Mouse (Mus musculus) frontal cortex, postnatal 36 days (tissue): ENCODE results near the gene Epha10.
"Not testable (repeated sequence)": the region's sequence is repeated elsewhere in the genome, so short reads cannot be mapped to it uniquely, and the experiment has no call there.

ENCODE experiments used
- DNase-seq, 2 experiments: peaks; one replicate each; pipeline ENCODE4 v3.0.0; 2022; ENCODE audit warnings: low spot score in 2 of 2

Epha10 gene

GRCm38 (mm10) chr4:124894508-124895428 is 14.1 kb downstream of the Epha10 start:
- peak; percentile 64 to 74 for DNase-seq

- no peak for DNase-seq
Observed at GRCm38 (mm10) chr4:124898428-124898827, 17.7 kb downstream of the Epha10 start.

GRCm38 (mm10) chr4:124899906-124900305 is 19.2 kb downstream of the Epha10 start:
- no peak for DNase-seq

- DNase-seq, result no peak
Observed at GRCm38 (mm10) chr4:124905417-124905816, 24.7 kb downstream of the Epha10 start.

- DNase-seq, result no peak
Observed at GRCm38 (mm10) chr4:124905971-124906822, 25.5 kb downstream of the Epha10 start.

GRCm38 (mm10) chr4:124928102-124928501 is 47.4 kb downstream of the Epha10 start:
- no peak for DNase-seq

GRCm38 (mm10) chr4:124936613-124937471 is 56.1 kb downstream of the Epha10 start, which contains the start of gene 9930104L06Rik:
Gene 9930104L06Rik, plus strand, starts transcription at chr4:124937048.
- peak; percentile 97 to 98 for DNase-seq

- not testable (repeated sequence) for DNase-seq
Observed at GRCm38 (mm10) chr4:124939211-124939610, 58.5 kb downstream of the Epha10 start, which contains the start of gene Cdca8. Gene Cdca8, minus strand, starts transcription at chr4:124939311.

GRCm38 (mm10) chr4:124943022-124943421 is 62.3 kb downstream of the Epha10 start:
- peak; percentile 84 to 85 for DNase-seq

- DNase-seq, result no peak
Observed at GRCm38 (mm10) chr4:124943781-124944180, 63.1 kb downstream of the Epha10 start.

- DNase-seq, result no peak
Observed at GRCm38 (mm10) chr4:124944961-124945360, 64.3 kb downstream of the Epha10 start.

- DNase-seq, result no peak
Observed at GRCm38 (mm10) chr4:124949488-124949887, 68.8 kb downstream of the Epha10 start.

- no peak for DNase-seq
Observed at GRCm38 (mm10) chr4:124950181-124951035, 69.7 kb downstream of the Epha10 start.

GRCm38 (mm10) chr4:124951036-124951433 is 70.3 kb downstream of the Epha10 start:
- no peak for DNase-seq

- DNase-seq, result no peak
Observed at GRCm38 (mm10) chr4:124953546-124953945, 72.8 kb downstream of the Epha10 start.

- no peak for DNase-seq
Observed at GRCm38 (mm10) chr4:124957284-124957683, 76.6 kb downstream of the Epha10 start.

GRCm38 (mm10) chr4:124959062-124959461 is 78.4 kb downstream of the Epha10 start:
- no peak for DNase-seq

- DNase-seq, result no peak
Observed at GRCm38 (mm10) chr4:124960940-124961339, 80.2 kb downstream of the Epha10 start.

GRCm38 (mm10) chr4:124962576-124962975 is 81.9 kb downstream of the Epha10 start:
- DNase-seq, result no peak

GRCm38 (mm10) chr4:124964912-124965599 is 84.4 kb downstream of the Epha10 start:
- DNase-seq, result no peak
